Comparison of ENCODE assay signal across 8 mouse cellular contexts in the genomic region with DNA sequence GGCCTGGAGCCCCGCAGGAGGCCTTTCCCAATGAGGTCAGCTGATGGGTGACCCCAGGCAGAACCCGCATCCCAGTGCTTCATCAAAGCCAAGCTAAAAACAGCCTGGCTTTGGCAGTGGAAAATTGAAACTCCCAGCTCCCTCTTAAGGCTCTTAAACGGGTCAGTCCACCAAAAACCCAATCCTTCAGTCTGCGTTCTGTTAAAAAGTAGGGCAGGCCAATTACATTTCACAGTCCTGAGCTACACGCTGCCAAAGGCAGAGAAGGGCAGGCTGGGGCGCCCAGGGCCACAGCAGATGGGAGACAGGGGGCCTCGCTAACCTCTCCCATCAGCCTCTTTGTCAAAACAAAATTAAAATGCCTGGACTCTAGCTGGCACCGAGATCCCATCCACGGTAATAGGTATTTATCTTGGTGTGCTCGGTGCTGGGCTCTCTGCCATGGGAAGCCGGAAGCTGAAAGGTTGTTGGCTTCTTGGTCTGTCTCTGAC.
DNase-seq lines count a peak whose midpoint lies in the region; ATAC-seq lines count a peak whose summit lies in the region.

No protein-coding gene starts in this region.

- no peak overlapping the region for H3K4me2 ChIP-seq in neural tube, embryonic 13.5 days
- H3K4me2 ChIP-seq in stomach, embryonic 14.5 days (replicated peaks; ENCODE audit: low read depth, low read length), result no peak overlapping the region

- 48% methylated on average over 11 of the region's 11 CpGs for WGBS in neural tube, embryonic 13.5 days
- 31% methylated on average over 11 of the region's 11 CpGs for WGBS in stomach, embryonic 14.5 days

- H3K27ac ChIP-seq in neural tube, embryonic 13.5 days (replicated peaks), result peak overlapping the region; percentile 46; the same call in 1 of the 2 replicates
- H3K27ac ChIP-seq in stomach, embryonic 14.5 days (ENCODE audit: low read length), result peak overlapping the region; percentile 44; the same call in 1 of the 2 replicates

- no peaks in the 10 kb centered on the region for H3K36me3 ChIP-seq in neural tube, embryonic 13.5 days
- no peaks in the 10 kb centered on the region for H3K36me3 ChIP-seq in stomach, embryonic 14.5 days (ENCODE audit: control insufficient read depth, insufficient read depth, low read length)

- H3K4me3 ChIP-seq in neural tube, embryonic 13.5 days, result no peak overlapping the region
- no peak overlapping the region for H3K4me3 ChIP-seq in stomach, embryonic 14.5 days (ENCODE audit: low read depth, low read length)

- 0 out of 2 replicates have a peak, but pooled peaks cover 2% of the 10 kb centered on the region for H3K27me3 ChIP-seq in neural tube, embryonic 13.5 days
- no peaks in the 10 kb centered on the region for H3K27me3 ChIP-seq in stomach, embryonic 14.5 days (ENCODE audit: control insufficient read depth, insufficient read depth, low read length)

- peak; percentile 33 to 44 for DNase-seq in frontal cortex, adult 2 months (ENCODE audit: extremely low spot score in 1 of 2, low spot score in 1 of 2)
- DNase-seq in frontal cortex, postnatal 25 days (ENCODE audit: low spot score in 2 of 2), result no peak
- no peak for DNase-seq in neural tube, embryonic 10.5 days (ENCODE audit: extremely low spot score, low spot score)
- peak; percentile 41 for DNase-seq in heart, postnatal 4 days
- DNase-seq in embryo, embryonic 10.5 days (ENCODE audit: low spot score), result no peak
- no peak for DNase-seq in testis, postnatal 10 days (ENCODE audit: low spot score)

- H3K9ac ChIP-seq in neural tube, embryonic 13.5 days, result no peak overlapping the region
- H3K9ac ChIP-seq in stomach, embryonic 14.5 days (replicated peaks; ENCODE audit: low read depth, low read length), result no peak overlapping the region

- peaks cover 19% of the 10 kb centered on the region for H3K4me1 ChIP-seq in neural tube, embryonic 13.5 days (replicated peaks)
- no peaks in the 10 kb centered on the region for H3K4me1 ChIP-seq in stomach, embryonic 14.5 days (ENCODE audit: control insufficient read depth, insufficient read depth, low read length)

- no peaks in the 10 kb centered on the region for H3K9me3 ChIP-seq in neural tube, embryonic 13.5 days
- no peaks in the 10 kb centered on the region for H3K9me3 ChIP-seq in stomach, embryonic 14.5 days (ENCODE audit: control insufficient read depth, low read depth, low read length)

- no peak for ATAC-seq in neural tube, embryonic 13.5 days (ENCODE audit: low read depth)
- no peak for ATAC-seq in stomach, embryonic 14.5 days (ENCODE audit: insufficient number of reproducible peaks, insufficient read depth, low FRiP score, low read depth)

Comparison
In these comparisons a context has a peak if more than half of its experiments do, and no peak if none do; other contexts are left out.
1. DNase-seq: peak in frontal cortex, adult 2 months (2 of 2) and heart, postnatal 4 days (single experiment); none in frontal cortex, postnatal 25 days (0 of 2), neural tube, embryonic 10.5 days (single experiment), embryo, embryonic 10.5 days (single experiment) and testis, postnatal 10 days (single experiment).